Mouse (Mus musculus): ENCODE results near the gene Ddias. TPM values are rescaled to one million over a fixed set of nuclear protein-coding genes. Genes with fewer than 3 reads are reported as not detected.
"Not testable (repeated sequence)": the region's sequence is repeated elsewhere in the genome, so short reads cannot be mapped to it uniquely, and the experiment has no call there.

Ddias gene
- polyA plus RNA-seq (2012; rRNA removed): 2.1 and 4.0 TPM in 2 replicates
- 11.4 and 13.2 TPM in 2 replicates for polyA plus RNA-seq (2014; fragmentation: Nextera tagmentation; extraction: Ambion mirVana)

DNA sequence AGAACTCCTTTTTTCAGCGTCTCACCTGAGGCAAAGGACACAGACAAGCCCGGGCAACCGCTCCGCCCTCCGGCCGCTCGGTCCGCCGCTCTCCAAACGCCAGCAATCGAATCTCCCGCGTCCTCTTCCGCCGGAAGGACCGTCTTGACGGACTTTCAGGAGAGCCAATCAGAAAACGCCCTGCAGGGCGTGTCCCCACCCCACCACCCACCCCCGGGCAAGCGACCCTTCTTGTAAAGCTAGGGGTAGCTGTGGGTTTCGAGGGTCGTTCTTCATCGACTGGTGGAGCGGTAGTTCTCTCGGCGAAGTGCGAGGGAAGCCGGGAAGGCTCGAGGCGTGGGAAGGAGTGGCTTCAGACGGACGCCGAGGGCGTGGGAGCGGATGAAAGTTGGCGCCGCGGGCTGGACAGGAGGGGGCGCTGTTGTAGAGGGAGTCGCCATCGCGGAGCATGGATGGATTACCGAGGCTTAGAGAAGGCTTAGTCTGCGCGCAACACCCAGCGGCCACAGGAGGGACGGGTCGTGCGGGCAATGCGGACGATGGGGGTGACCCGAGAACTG, at the start of gene Ddias, which contains the start of gene Prcp:
Gene Ddias (minus strand): TSS at position 132 of the 560 bp plus-strand sequence.
Gene Prcp (plus strand): TSS at position 355 of the 560 bp plus-strand sequence.
- H3K4me3 ChIP-seq (ENCODE audit: insufficient read depth in 1 of 2, low read depth in 2 of 2, low read length in 2 of 2): peak within 1 kb of the TSS; percentile 85 to 91
- under 1% methylated on average over 53 of the region's 53 CpGs for WGBS (ENCODE audit: insufficient replicate concordance)
- DNase-seq (ENCODE audit: low read depth in 3 of 3, low spot score in 3 of 3): peak; percentile 91 to 92 (median 91)
- no peaks in the 10 kb centered on the region for H3K9me3 ChIP-seq (ENCODE audit: control insufficient read depth, low read length)
- peak; percentile 77 for ATAC-seq (ENCODE audit: insufficient read depth)
- peak within 1 kb of the TSS; percentile 94 for H3K9ac ChIP-seq (replicated peaks)
- H3K4me2 ChIP-seq (ENCODE audit: low read depth): peak within 1 kb of the TSS; percentile 96
- no peaks in the 10 kb centered on the region; the same call in none of the 2 replicates for H3K36me3 ChIP-seq (replicated peaks; ENCODE audit: control insufficient read depth, insufficient read depth, low read depth)
- H3K27me3 ChIP-seq (ENCODE audit: control insufficient read depth, insufficient read depth, low read length): no peaks in the 10 kb centered on the region
- H3K4me1 ChIP-seq (replicated peaks; ENCODE audit: control insufficient read depth in 2 of 2, insufficient read depth in 2 of 2, low read length in 1 of 2): peaks cover 30 to 33% of the 10 kb centered on the region in 2 experiments
- TF ChIP-seq EP300 (IDR thresholded peaks at IDR 0.05; ENCODE audit: low read depth): no peak
- TF ChIP-seq CTCF (IDR thresholded peaks at IDR 0.05; ENCODE audit: low read depth): peak; percentile 99
- peak within 1 kb of the TSS; percentile 94 for H3K27ac ChIP-seq

DNA sequence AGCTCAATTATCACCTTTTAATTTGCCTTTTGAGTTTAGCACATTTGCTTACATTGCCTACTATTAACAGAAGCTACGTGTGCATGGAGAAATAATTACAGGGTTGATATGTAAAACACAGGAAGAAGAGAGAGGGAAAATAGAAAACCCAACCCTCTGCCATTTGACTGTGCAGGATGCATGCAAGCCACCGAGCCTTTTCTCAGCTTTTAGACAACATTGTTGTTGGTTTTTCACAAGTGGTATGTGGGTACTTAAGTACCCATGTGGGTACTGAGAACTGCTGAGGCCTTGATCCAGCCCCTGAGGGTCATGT, 46.8 kb upstream of the Ddias start:
- H3K27ac ChIP-seq: no peak overlapping the region

DNA sequence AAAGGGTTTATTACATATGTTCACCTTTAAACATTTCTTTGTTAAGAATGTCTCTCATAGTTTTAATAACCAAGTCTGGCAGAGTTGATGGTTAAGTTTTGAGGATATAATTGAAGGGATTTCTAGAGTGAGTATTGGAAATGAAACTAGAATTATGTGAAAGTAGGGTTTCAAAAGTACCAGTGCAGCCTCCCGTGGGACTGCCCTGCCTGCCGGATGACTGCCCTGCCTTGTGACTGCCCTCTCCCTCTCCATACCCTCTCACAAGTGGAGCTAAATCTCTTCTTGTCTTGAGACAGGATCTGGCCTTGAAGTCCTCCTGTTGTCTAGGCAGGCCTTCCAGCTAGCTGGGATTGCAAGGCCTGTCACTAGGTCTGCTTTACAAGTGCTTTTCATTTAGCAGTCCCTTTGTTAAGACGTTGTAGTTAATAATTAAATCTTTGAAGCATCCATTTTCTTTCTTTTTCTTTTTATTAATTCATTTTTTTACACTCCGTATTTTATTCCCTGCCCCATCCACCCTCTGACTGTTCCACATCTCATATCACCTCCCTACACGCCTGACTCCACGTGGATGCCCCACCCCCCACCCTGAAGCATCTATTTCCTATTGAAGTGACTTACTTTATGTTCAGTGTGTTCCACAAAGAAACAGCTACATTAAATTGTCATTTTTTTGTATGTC, 46.3 kb upstream of the Ddias start:
- H3K4me1 ChIP-seq (replicated peaks; ENCODE audit: control insufficient read depth in 2 of 2, insufficient read depth in 2 of 2, low read length in 1 of 2): no peaks in the 10 kb centered on the region
- no peaks in the 10 kb centered on the region for H3K9me3 ChIP-seq (ENCODE audit: control insufficient read depth, low read length)
- H3K4me3 ChIP-seq (ENCODE audit: insufficient read depth in 1 of 2, low read depth in 2 of 2, low read length in 2 of 2): no peak overlapping the region
- WGBS (ENCODE audit: insufficient replicate concordance): 77% methylated on average over 6 of the region's 6 CpGs
- no peak overlapping the region for H3K4me2 ChIP-seq (ENCODE audit: low read depth)
- ATAC-seq (ENCODE audit: insufficient read depth): no peak
- DNase-seq (ENCODE audit: low read depth in 3 of 3, low spot score in 3 of 3): no peak
- no peak for TF ChIP-seq EP300 (IDR thresholded peaks at IDR 0.05; ENCODE audit: low read depth)
- TF ChIP-seq CTCF (IDR thresholded peaks at IDR 0.05; ENCODE audit: low read depth): no peak
- H3K9ac ChIP-seq (replicated peaks): no peak overlapping the region
- H3K36me3 ChIP-seq (replicated peaks; ENCODE audit: control insufficient read depth, insufficient read depth, low read depth): no peaks in the 10 kb centered on the region; the same call in 1 of the 2 replicates
- H3K27ac ChIP-seq: no peak overlapping the region
- H3K27me3 ChIP-seq (ENCODE audit: control insufficient read depth, insufficient read depth, low read length): no peaks in the 10 kb centered on the region

More for the DNA sequence above, 46.8 kb upstream of the Ddias start:
- H3K27me3 ChIP-seq (ENCODE audit: control insufficient read depth, insufficient read depth, low read length): no peaks in the 10 kb centered on the region
- no peaks in the 10 kb centered on the region; the same call in 1 of the 2 replicates for H3K36me3 ChIP-seq (replicated peaks; ENCODE audit: control insufficient read depth, insufficient read depth, low read depth)
- H3K9me3 ChIP-seq (ENCODE audit: control insufficient read depth, low read length): no peaks in the 10 kb centered on the region
- H3K4me1 ChIP-seq (replicated peaks; ENCODE audit: control insufficient read depth in 2 of 2, insufficient read depth in 2 of 2, low read length in 1 of 2): no peaks in the 10 kb centered on the region
- WGBS (ENCODE audit: insufficient replicate concordance): 61% methylated on average over 2 of the region's 2 CpGs
- no peak overlapping the region for H3K9ac ChIP-seq (replicated peaks)
- H3K4me3 ChIP-seq (ENCODE audit: insufficient read depth in 1 of 2, low read depth in 2 of 2, low read length in 2 of 2): no peak overlapping the region
- no peak for ATAC-seq (ENCODE audit: insufficient read depth)
- TF ChIP-seq CTCF (IDR thresholded peaks at IDR 0.05; ENCODE audit: low read depth) (no peak), EP300 (IDR thresholded peaks at IDR 0.05; ENCODE audit: low read depth) (no peak)
- DNase-seq (ENCODE audit: low read depth in 3 of 3, low spot score in 3 of 3): no peak
- no peak overlapping the region for H3K4me2 ChIP-seq (ENCODE audit: low read depth)

DNA sequence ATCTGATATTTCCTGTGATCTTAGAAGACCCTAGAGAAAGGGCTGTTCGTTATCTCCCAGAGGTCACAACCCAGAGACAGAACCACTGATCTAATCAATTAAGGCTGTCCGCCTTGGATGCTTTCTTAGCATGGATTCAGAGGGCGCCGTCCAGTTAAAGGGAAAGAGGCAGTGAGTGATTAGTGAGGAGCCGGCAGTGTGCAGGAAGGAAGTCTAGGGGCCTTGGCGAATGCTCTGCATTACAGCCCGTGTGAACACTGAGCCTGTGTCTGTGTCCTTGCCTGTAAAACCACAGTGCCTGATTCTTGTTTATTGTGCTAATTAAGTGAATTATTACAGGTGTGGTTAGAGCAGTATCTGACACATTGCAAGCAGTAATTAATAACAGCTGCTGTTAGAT, 30.2 kb upstream of the Ddias start:
- not testable (repeated sequence) for ATAC-seq (ENCODE audit: insufficient read depth); H3K4me1 ChIP-seq (replicated peaks; ENCODE audit: control insufficient read depth in 2 of 2, insufficient read depth in 2 of 2, low read length in 1 of 2)
- 26% methylated on average over 7 of the region's 7 CpGs for WGBS (ENCODE audit: insufficient replicate concordance)

DNA sequence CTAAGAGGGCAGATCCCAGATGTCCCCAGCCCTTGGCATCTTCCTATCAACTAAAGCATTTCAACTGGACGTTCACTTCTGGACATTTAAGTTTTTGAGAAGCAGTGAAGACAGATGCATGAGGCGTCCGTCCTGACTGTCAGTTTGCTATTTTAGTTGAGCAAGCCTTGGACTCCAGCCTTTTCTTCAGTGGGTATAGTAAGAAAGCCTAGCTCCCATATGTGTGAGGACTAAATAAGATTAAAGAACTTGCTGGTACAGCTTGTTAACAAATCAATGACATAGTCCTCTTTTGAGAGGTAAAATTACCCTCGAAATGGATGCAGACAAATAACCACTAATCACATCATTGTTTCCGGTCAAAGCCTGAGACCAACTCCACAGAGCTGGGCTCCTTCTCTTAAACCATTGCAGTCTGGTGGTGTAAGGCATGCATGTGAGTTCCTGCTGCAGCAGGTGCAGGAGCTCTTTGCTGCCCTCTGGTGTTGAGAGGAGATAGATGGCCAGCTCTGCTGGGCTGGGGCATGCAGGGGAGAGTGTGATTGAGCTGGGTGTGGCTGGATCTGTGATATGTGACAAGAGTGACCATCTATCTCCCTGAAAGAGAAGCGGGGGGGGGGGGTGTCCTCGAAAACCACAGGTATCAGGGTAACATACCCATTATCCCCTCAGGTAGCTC, 29.5 kb upstream of the Ddias start:
- H3K36me3 ChIP-seq (replicated peaks; ENCODE audit: control insufficient read depth, insufficient read depth, low read depth): no peaks in the 10 kb centered on the region
- H3K4me2 ChIP-seq (ENCODE audit: low read depth): no peak overlapping the region
- ATAC-seq (ENCODE audit: insufficient read depth): peak; percentile 93
- H3K9me3 ChIP-seq (ENCODE audit: control insufficient read depth, low read length): no peaks in the 10 kb centered on the region
- H3K9ac ChIP-seq (replicated peaks): no peak overlapping the region
- H3K4me1 ChIP-seq (replicated peaks; ENCODE audit: control insufficient read depth in 2 of 2, insufficient read depth in 2 of 2, low read length in 1 of 2): no peaks in the 10 kb centered on the region
- no peak overlapping the region for H3K4me3 ChIP-seq (ENCODE audit: insufficient read depth in 1 of 2, low read depth in 2 of 2, low read length in 2 of 2)
- DNase-seq (ENCODE audit: low read depth in 3 of 3, low spot score in 3 of 3): peak; percentile 62 to 71 (median 63)
- 33% methylated on average over 7 of the region's 7 CpGs for WGBS (ENCODE audit: insufficient replicate concordance)
- TF ChIP-seq CTCF (IDR thresholded peaks at IDR 0.05; ENCODE audit: low read depth) (peak; percentile 98), EP300 (IDR thresholded peaks at IDR 0.05; ENCODE audit: low read depth) (no peak)
- H3K27ac ChIP-seq: no peak overlapping the region
- H3K27me3 ChIP-seq (ENCODE audit: control insufficient read depth, insufficient read depth, low read length): no peaks in the 10 kb centered on the region

More for the DNA sequence above, 30.2 kb upstream of the Ddias start:
- not testable (repeated sequence) for H3K4me3 ChIP-seq (ENCODE audit: insufficient read depth in 1 of 2, low read depth in 2 of 2, low read length in 2 of 2); H3K4me2 ChIP-seq (ENCODE audit: low read depth); H3K27me3 ChIP-seq (ENCODE audit: control insufficient read depth, insufficient read depth, low read length); H3K36me3 ChIP-seq (replicated peaks; ENCODE audit: control insufficient read depth, insufficient read depth, low read depth); H3K9me3 ChIP-seq (ENCODE audit: control insufficient read depth, low read length); H3K27ac ChIP-seq; DNase-seq (ENCODE audit: low read depth in 3 of 3, low spot score in 3 of 3); H3K9ac ChIP-seq (replicated peaks)
